Mouse (Mus musculus) midbrain, embryonic 14.5 days (tissue): ENCODE measurements around the gene Sfxn5. TPM values are rescaled to one million over a fixed set of nuclear protein-coding genes. Genes with fewer than 3 reads are reported as not detected.

Source experiments
- ATAC-seq: fragments of 200-750 bp; cut with Nextera tagmentation; 2 replicates; pipeline ENCODE4 v1.8.0; 2017; ENCODE audit warnings: moderate number of reproducible peaks, moderate library complexity; ENCODE audit not compliant: low FRiP score, low TSS enrichment
- DNase-seq: peaks from one replicate; pipeline ENCODE4 v3.0.0-alpha.2; 2015
- H3K27ac ChIP-seq: fragments of 300-500 bp; sonication (generic); replicated peaks from 2 replicates; pipeline ENCODE4 v1.5.1; 2014; ENCODE audit warnings: mild to moderate bottlenecking, low read depth, low read length, moderate library complexity
- H3K27me3 ChIP-seq: fragments of 300-500 bp; sonication (generic); 2 replicates; pipeline ENCODE4 v1.6.1; 2014; ENCODE audit warnings: low read length, control low read depth, mixed read lengths; ENCODE audit not compliant: control insufficient read depth, insufficient read depth
- H3K36me3 ChIP-seq: fragments of 300-500 bp; sonication (generic); 2 replicates; pipeline ENCODE4 v1.6.1; 2014; ENCODE audit warnings: low read length, control low read depth; ENCODE audit not compliant: control insufficient read depth, insufficient read depth
- H3K4me1 ChIP-seq: fragments of 300-500 bp; sonication (generic); 2 replicates; pipeline ENCODE4 v1.6.1; 2014; ENCODE audit warnings: mild to moderate bottlenecking, antibody characterized with exemption, low read length, control low read depth; ENCODE audit not compliant: control insufficient read depth, insufficient read depth
- H3K4me2 ChIP-seq: fragments of 300-500 bp; sonication (generic); 2 replicates; pipeline ENCODE4 v1.6.1; 2014; ENCODE audit warnings: mild to moderate bottlenecking, low read length, moderate library complexity
- H3K4me3 ChIP-seq: fragments of 300-500 bp; sonication (generic); replicated peaks from 2 replicates; pipeline ENCODE4 v1.5.1; 2014; ENCODE audit warnings: low read depth, low read length
- H3K9ac ChIP-seq: fragments of 300-500 bp; sonication (generic); replicated peaks from 2 replicates; pipeline ENCODE4 v1.6.1; 2014; ENCODE audit warnings: mild to moderate bottlenecking, low read length, moderate library complexity
- H3K9me3 ChIP-seq: fragments of 300-500 bp; sonication (generic); 2 replicates; pipeline ENCODE4 v1.6.1; 2016; ENCODE audit warnings: low read length, control low read depth, mixed read lengths; ENCODE audit not compliant: control insufficient read depth
- WGBS: fragments of 180-500 bp; shearing (Covaris S2); extraction: QIAGEN DNeasy Blood & Tissue Kit; methylation state at CpG from one replicate; pipeline ENCODE4 v1.1.7; 2014; 5-methylcytosine and 5-hydroxymethylcytosine counted together
- polyA plus RNA-seq: library from polyadenylated mRNA; unstranded; fragments of >200 nt; fragmentation: Nextera tagmentation; extraction: Ambion mirVana; gene quantifications from 2 replicates; pipeline ENCODE4 v1.2.1, GENCODE M21; 2014

Sfxn5 gene
- polyA plus RNA-seq, result 15.6 and 24.0 TPM in 2 replicates

DNA sequence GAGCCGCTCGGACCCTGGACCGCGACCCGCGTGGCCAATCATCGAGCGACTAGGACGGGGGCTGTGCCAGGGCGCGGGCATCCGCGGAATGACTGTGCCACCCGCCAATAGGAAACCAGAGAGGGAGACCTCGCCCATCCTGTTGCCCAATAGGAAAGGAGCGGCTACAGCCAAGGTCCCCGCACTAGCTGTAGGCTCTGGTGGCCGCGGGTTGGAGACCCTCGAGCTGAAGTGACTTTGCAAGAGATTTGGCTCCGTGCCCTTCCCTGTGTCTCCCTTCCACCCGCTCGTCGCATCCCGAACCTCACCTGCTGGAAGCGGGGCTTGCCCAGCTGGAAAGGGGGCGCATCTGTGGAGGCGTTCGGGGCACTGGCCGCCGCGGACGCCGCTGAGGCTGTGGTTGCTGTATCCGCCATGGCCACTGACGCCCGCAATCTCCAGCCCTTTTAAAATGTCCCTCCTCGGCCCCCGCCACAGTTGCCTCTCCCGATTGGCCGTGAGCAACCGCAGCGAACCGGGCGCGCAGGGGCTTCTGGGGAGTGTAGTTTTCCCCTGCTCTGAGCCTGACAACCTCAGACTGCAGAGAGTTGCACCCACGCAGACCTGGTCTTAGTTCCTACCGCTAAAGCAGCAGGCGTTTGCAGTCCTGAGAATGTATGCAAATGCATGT, at the start of gene Sfxn5:
Gene Sfxn5, minus strand, starts transcription at position 423 of the 670 bp plus-strand sequence.
- under 1% methylated on average over 49 of the region's 49 CpGs for WGBS
- H3K9me3 ChIP-seq, result no peaks in the 10 kb centered on the region
- H3K27ac ChIP-seq, result peak within 1 kb of the TSS; percentile 93
- peaks cover 11% of the 10 kb centered on the region; the same call in 1 of the 2 replicates for H3K36me3 ChIP-seq
- H3K4me2 ChIP-seq, result peak within 1 kb of the TSS; percentile 99
- peaks cover 7% of the 10 kb centered on the region; the same call in 1 of the 2 replicates for H3K4me1 ChIP-seq
- ATAC-seq, result peak; percentile 97
- H3K27me3 ChIP-seq, result no peaks in the 10 kb centered on the region; the same call in 1 of the 2 replicates
- H3K9ac ChIP-seq, result peak within 1 kb of the TSS; percentile 70
- peak; percentile 97 for DNase-seq
- H3K4me3 ChIP-seq, result peak within 1 kb of the TSS; percentile 66

DNA sequence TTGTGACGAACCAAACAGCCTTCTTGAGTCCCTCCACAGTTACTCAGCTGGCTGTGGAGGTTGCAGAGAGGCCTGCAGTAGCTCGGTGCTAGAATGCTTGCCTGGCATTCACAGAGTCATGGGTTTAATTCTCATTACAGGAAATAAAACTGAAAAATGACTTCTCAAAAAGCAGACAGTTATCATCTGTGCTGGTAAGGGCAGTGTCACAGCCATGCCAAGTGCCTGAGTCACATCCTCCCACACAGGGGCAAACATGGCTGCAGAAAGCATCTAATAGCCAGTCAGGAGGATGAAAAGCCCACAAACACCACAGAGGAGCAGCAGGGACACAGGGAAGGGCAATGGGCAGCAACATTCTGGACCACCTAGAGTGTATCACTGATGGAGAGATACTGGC, 49.6 kb upstream of the Sfxn5 start:
- WGBS, result 93% methylated on average over 2 of the region's 2 CpGs

GRCm38 (mm10) chr6:85381648-85382020, 48.4 kb upstream of the Sfxn5 start:
- 0 out of 2 replicates have a peak, but pooled peaks cover 4% of the 10 kb centered on the region for H3K4me1 ChIP-seq
- WGBS, result 85% methylated on average over 10 of the region's 10 CpGs

More for the DNA sequence above, 49.6 kb upstream of the Sfxn5 start:
- ATAC-seq (no peak), DNase-seq (no peak)
- Histone ChIP-seq H3K4me1 (0 out of 2 replicates have a peak, but pooled peaks cover 4% of the 10 kb centered on the region), H3K9ac (no peak overlapping the region), H3K27me3 (no peaks in the 10 kb centered on the region), H3K9me3 (no peaks in the 10 kb centered on the region), H3K27ac (no peak overlapping the region), H3K36me3 (no peaks in the 10 kb centered on the region), H3K4me3 (no peak overlapping the region), H3K4me2 (no peak overlapping the region)

GRCm38 (mm10) chr6:85380901-85381647, 47.9 kb upstream of the Sfxn5 start:
- no peaks in the 10 kb centered on the region for H3K36me3 ChIP-seq
- no peak overlapping the region for H3K9ac ChIP-seq
- H3K4me1 ChIP-seq, result 0 out of 2 replicates have a peak, but pooled peaks cover 4% of the 10 kb centered on the region
- ATAC-seq (peak; percentile 27; the same call in 1 of the 2 replicates), DNase-seq (peak; percentile 9)
- H3K4me3 ChIP-seq, result no peak overlapping the region
- WGBS, result 18% methylated on average over 17 of the region's 17 CpGs
- H3K9me3 ChIP-seq, result no peaks in the 10 kb centered on the region
- no peak overlapping the region for H3K27ac ChIP-seq
- H3K27me3 ChIP-seq, result no peaks in the 10 kb centered on the region
- peak overlapping the region; percentile 1; the same call in 1 of the 2 replicates for H3K4me2 ChIP-seq

More at GRCm38 (mm10) chr6:85381648-85382020, 48.4 kb upstream of the Sfxn5 start:
- ATAC-seq (no peak), DNase-seq (no peak)
- Histone ChIP-seq H3K27me3 (no peaks in the 10 kb centered on the region), H3K4me3 (no peak overlapping the region), H3K9me3 (no peaks in the 10 kb centered on the region), H3K4me2 (no peak overlapping the region), H3K36me3 (no peaks in the 10 kb centered on the region), H3K9ac (no peak overlapping the region), H3K27ac (no peak overlapping the region)

DNA sequence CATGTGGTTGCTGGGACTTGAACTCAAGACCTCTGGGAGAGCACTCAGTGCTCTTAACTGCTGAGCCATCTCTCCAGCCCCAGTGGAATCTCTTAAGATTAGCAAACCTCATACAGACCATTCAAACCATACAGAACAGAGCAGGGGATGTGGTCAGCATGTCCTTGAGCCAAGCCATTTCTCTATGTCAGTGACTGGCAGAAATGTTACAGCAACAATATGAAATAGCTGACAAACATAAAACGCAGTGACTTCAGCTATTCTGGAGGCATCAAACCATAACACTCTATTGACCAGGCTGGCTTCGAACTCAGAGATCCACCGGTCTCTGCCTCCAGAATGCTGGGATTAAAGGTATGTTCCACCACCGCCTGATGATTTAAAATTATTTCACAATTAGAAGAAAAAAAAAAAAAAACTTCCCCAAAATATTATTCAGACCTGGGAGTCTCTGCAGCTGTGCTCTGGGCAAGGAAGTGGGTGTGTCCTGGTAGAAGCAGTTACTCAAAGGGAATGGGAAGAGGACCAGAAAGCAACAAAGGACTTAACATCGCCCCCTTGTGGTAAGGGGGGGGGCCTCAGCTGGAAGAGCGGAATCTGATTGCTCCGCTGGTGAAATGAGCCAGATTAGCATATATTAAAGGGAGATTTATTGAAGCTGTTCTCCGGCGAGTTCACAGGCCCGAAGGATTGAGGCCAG, 47.1 kb upstream of the Sfxn5 start:
- no peak overlapping the region for H3K4me2 ChIP-seq

DNA sequence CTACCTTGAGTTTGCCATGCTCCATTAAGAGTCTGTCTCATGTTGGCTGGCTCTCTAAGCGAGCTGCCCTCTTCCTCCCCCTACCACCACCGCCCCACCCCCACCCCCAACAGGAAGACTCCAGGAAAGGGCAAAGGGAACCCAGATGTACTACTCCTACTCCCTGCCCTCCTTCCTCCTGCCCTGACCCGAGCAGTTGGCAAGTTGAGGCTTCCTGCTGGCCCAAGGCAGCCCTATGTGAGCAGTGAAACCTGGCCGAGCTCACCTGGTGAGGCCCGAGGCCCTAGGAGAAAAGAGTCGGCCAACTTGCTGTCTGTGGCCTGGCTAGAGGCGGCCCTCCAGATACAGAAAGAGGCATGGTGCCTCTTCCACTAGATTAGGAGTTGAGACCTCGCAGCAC, 45.4 kb upstream of the Sfxn5 start:
- H3K27ac ChIP-seq, result no peak overlapping the region
- no peaks in the 10 kb centered on the region for H3K27me3 ChIP-seq
- peaks cover 8% of the 10 kb centered on the region; the same call in 1 of the 2 replicates for H3K4me1 ChIP-seq
- H3K36me3 ChIP-seq, result no peaks in the 10 kb centered on the region
- no peak overlapping the region for H3K9ac ChIP-seq
- DNase-seq (no peak), ATAC-seq (no peak)
- no peaks in the 10 kb centered on the region for H3K9me3 ChIP-seq
- H3K4me3 ChIP-seq, result no peak overlapping the region
- 59% methylated on average over 8 of the region's 8 CpGs for WGBS
- H3K4me2 ChIP-seq, result no peak overlapping the region

More for the DNA sequence above, 47.1 kb upstream of the Sfxn5 start:
- Histone ChIP-seq H3K4me3 (no peak overlapping the region), H3K36me3 (no peaks in the 10 kb centered on the region), H3K27me3 (no peaks in the 10 kb centered on the region), H3K9ac (no peak overlapping the region), H3K4me1 (0 out of 2 replicates have a peak, but pooled peaks cover 4% of the 10 kb centered on the region), H3K27ac (no peak overlapping the region), H3K9me3 (no peaks in the 10 kb centered on the region)
- ATAC-seq (peak; percentile 75; the same call in 1 of the 2 replicates), DNase-seq (peak; percentile 87)
- 25% methylated on average over 10 of the region's 10 CpGs for WGBS

- DNase-seq (no peak), ATAC-seq (no peak)
- Histone ChIP-seq H3K9me3 (no peaks in the 10 kb centered on the region), H3K36me3 (no peaks in the 10 kb centered on the region), H3K4me1 (peaks cover 15% of the 10 kb centered on the region), H3K27ac (no peak overlapping the region), H3K27me3 (no peaks in the 10 kb centered on the region), H3K9ac (no peak overlapping the region), H3K4me3 (no peak overlapping the region), H3K4me2 (no peak overlapping the region)
- 70% methylated on average over 5 of the region's 5 CpGs for WGBS
These were observed 44.7 kb upstream of the Sfxn5 start for GRCm38 (mm10) chr6:85377876-85378275.

GRCm38 (mm10) chr6:85377066-85377734, 44.0 kb upstream of the Sfxn5 start:
- H3K27me3 ChIP-seq, result no peaks in the 10 kb centered on the region
- H3K4me2 ChIP-seq, result no peak overlapping the region
- 78% methylated on average over 4 of the region's 4 CpGs for WGBS
- no peak overlapping the region for H3K27ac ChIP-seq
- H3K36me3 ChIP-seq, result no peaks in the 10 kb centered on the region
- H3K9ac ChIP-seq, result no peak overlapping the region
- no peak for DNase-seq
- no peak for ATAC-seq
- no peaks in the 10 kb centered on the region for H3K9me3 ChIP-seq
- no peak overlapping the region for H3K4me3 ChIP-seq
- peaks cover 22% of the 10 kb centered on the region for H3K4me1 ChIP-seq
